Mouse (Mus musculus) heart, adult 2 months (tissue): ENCODE measurements around the gene Irf2. TPM values are rescaled to one million over a fixed set of nuclear protein-coding genes. Genes with fewer than 3 reads are reported as not detected.

ENCODE experiments used
- DNase-seq, 2 experiments: peaks; one replicate each; pipeline ENCODE4 v3.0.0; 2021
- H3K27ac ChIP-seq: fragments of 200-600 bp; 2 replicates; pipeline ENCODE4 v1.8.1; 2022
- H3K27me3 ChIP-seq: fragments of 200-500 bp; 2 replicates; pipeline ENCODE4 v1.6.1; 2012; ENCODE audit warnings: mild to moderate bottlenecking, low read length, inconsistent platforms, mixed read lengths; ENCODE audit not compliant: control insufficient read depth, insufficient read depth
- H3K36me3 ChIP-seq: fragments of 200-500 bp; 2 replicates; pipeline ENCODE4 v1.6.1; 2012; ENCODE audit warnings: low read length, inconsistent platforms; ENCODE audit not compliant: control insufficient read depth, insufficient read depth
- H3K4me1 ChIP-seq: fragments of 200-500 bp; 2 replicates; pipeline ENCODE4 v1.6.1; 2011; ENCODE audit warnings: low read length; ENCODE audit not compliant: control insufficient read depth, insufficient read depth
- H3K4me3 ChIP-seq: fragments of 200-600 bp; 2 replicates; pipeline ENCODE4 v1.8.1; 2022
- H3K79me2 ChIP-seq: fragments of 200-500 bp; replicated peaks from 2 replicates; pipeline ENCODE4 v1.6.1; 2012; ENCODE audit warnings: mild to moderate bottlenecking, inconsistent platforms, low read length, moderate library complexity, mixed read lengths; ENCODE audit not compliant: control insufficient read depth, insufficient read depth
- H3K9ac ChIP-seq: fragments of 200-500 bp; 2 replicates; pipeline ENCODE4 v1.6.1; 2012; ENCODE audit warnings: low read depth, mild to moderate bottlenecking, control low read depth, inconsistent platforms, low read length, mixed read lengths
- CTCF ChIP-seq: fragments of 200-600 bp; IDR thresholded peaks from 2 replicates; pipeline ENCODE4 v1.8.1; 2022; ENCODE audit warnings: antibody characterized with exemption, mild to moderate bottlenecking, moderate library complexity
- EP300 ChIP-seq: fragments of 200-500 bp; IDR thresholded peaks from 2 replicates; pipeline ENCODE4 v1.6.1; 2011; ENCODE audit warnings: low read depth, low read length, control low read depth; ENCODE audit not compliant: insufficient read depth
- POLR2A ChIP-seq: fragments of 200-500 bp; IDR thresholded peaks from 2 replicates; pipeline ENCODE4 v1.6.1; 2011; ENCODE audit warnings: mild to moderate bottlenecking, low read depth, low read length, control low read depth; ENCODE audit not compliant: insufficient read depth
- WGBS: fragments of 180-500 bp; shearing (Covaris S2); methylation state at CpG from one replicate; pipeline ENCODE4 v1.1.7; 2018; 5-methylcytosine and 5-hydroxymethylcytosine counted together
- intact Hi-C: fragments of 180-260 bp; cut with DNase I; formaldehyde crosslinking; loops from one replicate; pipeline ENCODE4 v1.15.1; 2025
- polyA plus RNA-seq: library from polyadenylated mRNA; depleted of rRNA; stranded (reverse); fragments of >200 nt; gene quantifications from 2 replicates; pipeline ENCODE4 v1.2.3, GENCODE M21; 2012
- total RNA-seq, 2 experiments: library from RNA; stranded (reverse); gene quantifications; 2 replicates each; pipeline ENCODE4 v1.2.3; 2021

Gene Irf2
- total and polyA plus RNA-seq, 3 experiments = 10.3 to 35.9 (median 31.8) TPM

DNA sequence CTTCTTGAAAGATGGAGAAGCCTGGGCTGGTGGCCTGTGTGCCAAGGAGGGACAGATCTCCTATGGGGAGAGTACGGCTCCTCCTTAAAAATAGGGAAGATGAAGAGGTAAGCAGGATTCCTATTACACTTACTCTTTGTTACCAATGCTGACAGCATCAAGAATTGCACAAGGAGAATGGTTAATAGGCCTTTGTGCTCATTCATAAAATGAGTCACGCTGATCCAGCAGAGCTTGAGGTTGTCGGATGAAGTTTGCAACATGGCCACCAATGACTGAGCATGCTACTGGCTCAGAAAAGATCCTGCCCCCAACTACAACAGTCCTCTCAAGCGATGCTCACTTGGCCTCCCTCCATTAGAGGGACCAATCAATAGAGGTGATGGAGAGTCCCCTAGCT, 42.0 kb upstream of the Irf2 start:
- intact Hi-C loops = no loop called here
- TF ChIP-seq POLR2A = no peak
- TF ChIP-seq EP300 = no peak
- TF ChIP-seq CTCF = no peak
- Histone ChIP-seq H3K4me3 (no peak overlapping the region), H3K27ac (no peak overlapping the region), H3K36me3 (no peaks in the 10 kb centered on the region), H3K9ac (no peak overlapping the region), H3K27me3 (no peaks in the 10 kb centered on the region), H3K4me1 (no peaks in the 10 kb centered on the region), H3K79me2 (no peaks in the 10 kb centered on the region)
- no peak for DNase-seq
- WGBS = 91% methylated on average over 4 of the region's 4 CpGs

DNA sequence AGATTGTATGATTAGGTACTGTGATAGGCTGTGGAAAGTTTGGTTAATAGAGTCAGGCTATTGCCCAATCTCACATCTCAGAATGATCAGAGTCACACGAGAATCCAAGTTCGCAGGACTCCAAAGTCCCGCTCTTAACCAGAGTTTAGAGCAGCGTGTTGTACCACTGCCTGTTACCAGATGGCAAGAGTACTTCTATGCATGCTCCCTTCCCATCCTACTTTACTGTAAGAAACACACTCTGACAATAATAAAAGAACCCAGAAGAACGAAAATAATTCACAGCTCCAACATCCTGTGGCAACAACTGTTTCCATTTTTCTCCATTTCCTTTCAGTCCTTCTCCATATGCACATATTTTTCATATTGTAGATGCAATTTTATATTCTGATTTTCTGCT, 41.4 kb upstream of the Irf2 start:
- H3K79me2 ChIP-seq = no peaks in the 10 kb centered on the region
- H3K27ac ChIP-seq = no peak overlapping the region
- no peak for DNase-seq
- no peaks in the 10 kb centered on the region for H3K27me3 ChIP-seq
- intact Hi-C loops = no loop called here
- H3K9ac ChIP-seq = no peak overlapping the region
- H3K4me1 ChIP-seq = no peaks in the 10 kb centered on the region
- H3K4me3 ChIP-seq = no peak overlapping the region
- no peaks in the 10 kb centered on the region for H3K36me3 ChIP-seq
- WGBS = 91% methylated on average over 5 of the region's 5 CpGs
- TF ChIP-seq EP300 (no peak), CTCF (no peak), POLR2A (no peak)

DNA sequence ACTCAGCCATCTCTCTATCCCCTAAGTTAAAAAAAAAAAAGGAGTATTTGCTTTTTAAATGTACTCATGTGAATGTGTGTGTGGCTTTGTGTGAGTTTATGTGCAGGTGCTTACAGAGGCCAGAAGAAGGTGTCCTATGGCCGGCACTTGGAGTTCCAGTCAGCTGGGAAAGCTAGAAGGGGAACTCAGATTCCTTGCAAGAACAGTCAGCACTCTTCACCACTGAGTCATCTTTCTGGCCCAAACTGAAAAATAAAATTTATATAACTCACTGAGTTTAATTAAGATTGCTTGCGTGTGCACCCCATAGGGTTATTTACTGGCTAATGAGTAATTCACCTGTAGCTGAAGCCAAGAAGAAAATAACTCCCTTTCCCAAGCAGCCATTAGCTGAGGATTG, 34.4 kb upstream of the Irf2 start:
- no peaks in the 10 kb centered on the region for H3K27me3 ChIP-seq
- TF ChIP-seq EP300 (no peak), CTCF (no peak), POLR2A (no peak)
- H3K79me2 ChIP-seq = no peaks in the 10 kb centered on the region
- H3K9ac ChIP-seq = no peak overlapping the region
- H3K27ac ChIP-seq = no peak overlapping the region
- H3K4me1 ChIP-seq = no peaks in the 10 kb centered on the region; the same call in 1 of the 2 replicates
- DNase-seq = no peak
- no peak overlapping the region for H3K4me3 ChIP-seq
- 92% methylated on average over 2 of the region's 2 CpGs for WGBS
- no peaks in the 10 kb centered on the region for H3K36me3 ChIP-seq
- intact Hi-C loops = no loop called here

DNA sequence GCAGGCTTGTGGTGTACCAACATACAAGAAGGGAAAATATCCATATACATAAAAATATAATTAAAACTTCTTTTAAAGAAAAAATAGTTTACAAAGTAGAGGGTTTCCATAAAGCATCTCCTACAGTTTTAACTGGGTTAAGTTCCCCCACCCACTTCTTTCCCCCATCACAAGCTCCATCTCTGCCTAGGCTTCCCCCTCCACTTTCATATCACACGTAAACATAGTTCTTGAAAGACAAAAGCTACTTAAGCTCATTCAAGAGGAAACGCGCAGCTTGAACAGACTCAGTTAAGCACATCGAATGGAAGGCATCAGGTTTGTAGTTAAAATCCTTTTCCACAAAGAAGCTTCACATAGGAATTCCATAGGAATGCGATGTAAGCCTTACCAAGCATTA, 32.8 kb upstream of the Irf2 start:
- 74% methylated on average over 5 of the region's 5 CpGs for WGBS
- H3K9ac ChIP-seq = no peak overlapping the region
- no peak overlapping the region for H3K4me3 ChIP-seq
- TF ChIP-seq EP300 (no peak), CTCF (no peak), POLR2A (no peak)
- H3K79me2 ChIP-seq = no peaks in the 10 kb centered on the region
- H3K27ac ChIP-seq = no peak overlapping the region
- DNase-seq = no peak
- H3K4me1 ChIP-seq = no peaks in the 10 kb centered on the region; the same call in 1 of the 2 replicates
- H3K27me3 ChIP-seq = no peaks in the 10 kb centered on the region
- intact Hi-C loops = no loop called here
- H3K36me3 ChIP-seq = no peaks in the 10 kb centered on the region

DNA sequence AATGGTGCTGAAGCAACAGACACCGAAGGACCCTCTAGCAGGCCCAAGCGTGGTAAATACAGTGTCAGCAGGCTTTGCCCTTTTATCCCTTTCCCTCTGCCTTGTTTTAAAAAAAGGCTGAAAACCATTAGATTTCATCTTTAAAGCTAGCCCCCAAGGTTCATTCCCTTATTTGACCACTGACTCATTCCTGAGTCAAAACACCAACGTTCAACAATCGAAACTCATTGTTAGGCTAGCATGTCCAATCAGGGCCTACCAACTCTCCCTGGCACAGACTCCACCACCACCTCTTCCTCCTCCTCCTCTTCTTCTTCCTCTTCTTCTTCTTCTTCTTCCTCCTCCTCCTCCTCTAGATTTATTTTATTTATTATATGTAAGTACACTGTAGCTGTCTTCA, 30.2 kb upstream of the Irf2 start:
- no peaks in the 10 kb centered on the region for H3K36me3 ChIP-seq
- peaks cover 2% of the 10 kb centered on the region; the same call in 1 of the 2 replicates for H3K4me1 ChIP-seq
- H3K27ac ChIP-seq = no peak overlapping the region
- TF ChIP-seq POLR2A (no peak), EP300 (no peak), CTCF (no peak)
- H3K27me3 ChIP-seq = no peaks in the 10 kb centered on the region
- 87% methylated on average over 4 of the region's 4 CpGs for WGBS
- no peak overlapping the region for H3K9ac ChIP-seq
- no peaks in the 10 kb centered on the region for H3K79me2 ChIP-seq
- no peak overlapping the region for H3K4me3 ChIP-seq
- intact Hi-C loops = no loop called here
- no peak for DNase-seq

DNA sequence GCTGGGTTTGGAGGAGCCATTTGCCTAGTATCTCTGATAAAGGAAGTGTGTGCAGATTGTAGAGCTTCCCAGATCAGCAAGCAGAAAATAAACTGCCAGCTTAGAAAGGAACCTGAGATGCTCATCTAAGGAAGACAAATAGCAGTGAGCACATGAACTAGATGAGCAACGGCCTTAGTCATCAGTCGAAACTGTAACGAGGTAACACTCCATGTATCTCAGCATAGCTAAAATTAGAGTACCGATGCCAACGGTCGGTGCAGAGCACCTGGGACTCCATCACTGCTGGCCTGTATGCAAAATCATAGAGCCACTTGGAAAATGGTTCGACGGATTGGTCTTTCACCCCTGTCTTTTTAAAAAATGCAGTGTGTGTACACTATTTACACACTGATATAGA, 29.2 kb upstream of the Irf2 start:
- Histone ChIP-seq H3K4me3 (no peak overlapping the region), H3K79me2 (no peaks in the 10 kb centered on the region), H3K9ac (no peak overlapping the region), H3K27me3 (no peaks in the 10 kb centered on the region), H3K4me1 (peaks cover 5% of the 10 kb centered on the region), H3K27ac (no peak overlapping the region), H3K36me3 (no peaks in the 10 kb centered on the region)
- TF ChIP-seq EP300 = no peak
- TF ChIP-seq CTCF = no peak
- TF ChIP-seq POLR2A = no peak
- intact Hi-C loops = no loop called here
- WGBS = 75% methylated on average over 8 of the region's 8 CpGs
- DNase-seq = no peak
